Mouse (Mus musculus) olfactory bulb, adult 2 months (tissue): ENCODE measurements around the gene Ppat.

Source experiments
- CTCF ChIP-seq: fragments of 200-500 bp; IDR thresholded peaks from 2 replicates; pipeline ENCODE4 v1.5.1; 2012; ENCODE audit warnings: low read depth, mild to moderate bottlenecking, low read length, moderate library complexity; ENCODE audit not compliant: insufficient read depth
- POLR2A ChIP-seq: fragments of 200-500 bp; IDR thresholded peaks from 2 replicates; pipeline ENCODE4 v1.6.1; 2012; ENCODE audit warnings: mild to moderate bottlenecking, low read depth, low read length, moderate library complexity; ENCODE audit not compliant: insufficient read depth

GRCm38 (mm10) chr5:76945678-76946033 lies 5.7 kb downstream of the Ppat start:
- no peak for TF ChIP-seq CTCF
- TF ChIP-seq POLR2A: no peak
